Mouse (Mus musculus) forebrain, embryonic 11.5 days (tissue): ENCODE measurements around the gene Ifnlr1. TPM values are rescaled to one million over a fixed set of nuclear protein-coding genes. Genes with fewer than 3 reads are reported as not detected.

Experiments
- ATAC-seq: fragments of 200-750 bp; cut with Nextera tagmentation; replicated peaks from 2 replicates; pipeline ENCODE4 v1.8.0; 2017; ENCODE audit warnings: moderate TSS enrichment; ENCODE audit not compliant: low FRiP score
- DNase-seq: peaks from one replicate; pipeline ENCODE4 v3.0.0-alpha.2; 2017; ENCODE audit warnings: low spot score
- H3K27ac ChIP-seq: fragments of 300-500 bp; sonication (generic); 2 replicates; pipeline ENCODE4 v1.5.1; 2014; ENCODE audit warnings: low read depth, low read length
- H3K27me3 ChIP-seq: fragments of 300-500 bp; sonication (generic); 2 replicates; pipeline ENCODE4 v1.6.1; 2014; ENCODE audit warnings: mild to moderate bottlenecking, low read length, mixed read lengths; ENCODE audit not compliant: control insufficient read depth, insufficient read depth
- H3K36me3 ChIP-seq: fragments of 300-500 bp; sonication (generic); 2 replicates; pipeline ENCODE4 v1.6.1; 2014; ENCODE audit warnings: mild to moderate bottlenecking, low read length, moderate library complexity, mixed read lengths; ENCODE audit not compliant: control insufficient read depth, insufficient read depth
- H3K4me1 ChIP-seq: fragments of 300-500 bp; sonication (generic); replicated peaks from 2 replicates; pipeline ENCODE4 v1.6.1; 2014; ENCODE audit warnings: low read length, mixed read lengths; ENCODE audit not compliant: control insufficient read depth, insufficient read depth
- H3K4me2 ChIP-seq: fragments of 300-500 bp; sonication (generic); 2 replicates; pipeline ENCODE4 v1.6.1; 2014; ENCODE audit warnings: low read depth, mild to moderate bottlenecking, low read length, moderate library complexity, mixed read lengths; ENCODE audit not compliant: severe bottlenecking
- H3K4me3 ChIP-seq: fragments of 300-500 bp; sonication (generic); 2 replicates; pipeline ENCODE4 v1.5.1; 2014; ENCODE audit warnings: low read depth, low read length
- H3K9ac ChIP-seq: fragments of 300-500 bp; sonication (generic); 2 replicates; pipeline ENCODE4 v1.6.1; 2014; ENCODE audit warnings: low read length
- H3K9me3 ChIP-seq: fragments of 300-500 bp; sonication (generic); 2 replicates; pipeline ENCODE4 v1.6.1; 2016; ENCODE audit warnings: low read length, mixed read lengths; ENCODE audit not compliant: control insufficient read depth
- WGBS: fragments of 180-500 bp; shearing (Covaris S2); extraction: QIAGEN DNeasy Blood & Tissue Kit; methylation state at CpG from one replicate; pipeline ENCODE4 v1.1.7; 2014; 5-methylcytosine and 5-hydroxymethylcytosine counted together
- polyA plus RNA-seq: library from polyadenylated mRNA; unstranded; fragments of >200 nt; fragmentation: Nextera tagmentation; extraction: Ambion mirVana; gene quantifications from 2 replicates; pipeline ENCODE4 v1.2.1, GENCODE M21; 2014

Ifnlr1 gene
- polyA plus RNA-seq, 1 experiment from 2014 or later, result 0.59 TPM

DNA sequence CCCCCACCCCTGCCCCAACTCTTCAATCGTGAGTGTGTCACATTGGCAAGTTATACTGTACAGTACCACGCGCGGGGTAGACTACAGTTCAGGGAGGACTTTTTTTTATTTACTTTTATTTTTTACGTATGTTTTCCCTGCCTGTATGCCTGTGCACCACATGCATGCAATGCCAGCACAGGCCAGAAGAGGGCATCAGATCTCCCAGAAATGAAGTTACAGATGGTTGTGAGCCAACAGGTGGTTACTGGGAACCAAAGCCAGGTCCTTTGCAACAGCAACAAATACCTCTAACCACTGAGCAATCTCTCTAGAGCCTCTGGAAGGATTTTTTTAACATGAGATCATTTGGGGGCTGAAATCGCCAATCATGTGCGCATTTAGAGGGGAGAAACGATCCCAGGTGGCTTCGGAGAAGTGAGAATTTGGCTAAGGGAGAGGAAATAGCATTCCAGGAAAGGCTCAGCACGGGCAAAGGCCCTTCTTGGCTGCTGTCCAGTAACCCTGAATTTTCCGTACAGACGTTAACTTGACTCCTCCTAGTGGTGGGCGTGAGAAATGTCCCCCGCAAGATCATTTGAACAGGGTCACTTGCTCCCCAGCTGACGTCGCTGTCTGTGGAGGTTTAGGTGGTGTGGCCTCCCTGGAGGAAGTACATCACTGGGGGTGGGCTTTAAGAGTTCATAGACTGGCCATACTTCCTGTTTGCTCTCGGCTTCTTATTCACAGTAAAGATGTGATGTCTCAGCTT, 36.6 kb downstream of the Ifnlr1 start:
- 80% methylated on average over 17 of the region's 17 CpGs for WGBS
- peaks cover 4% of the 10 kb centered on the region; the same call in 1 of the 2 replicates for H3K4me1 ChIP-seq
- H3K36me3 ChIP-seq, result no peaks in the 10 kb centered on the region
- no peak overlapping the region for H3K9ac ChIP-seq
- no peak overlapping the region for H3K4me3 ChIP-seq
- no peaks in the 10 kb centered on the region for H3K9me3 ChIP-seq
- ATAC-seq, result no peak
- DNase-seq, result no peak
- no peak overlapping the region for H3K4me2 ChIP-seq
- H3K27ac ChIP-seq, result no peak overlapping the region
- H3K27me3 ChIP-seq, result no peaks in the 10 kb centered on the region

DNA sequence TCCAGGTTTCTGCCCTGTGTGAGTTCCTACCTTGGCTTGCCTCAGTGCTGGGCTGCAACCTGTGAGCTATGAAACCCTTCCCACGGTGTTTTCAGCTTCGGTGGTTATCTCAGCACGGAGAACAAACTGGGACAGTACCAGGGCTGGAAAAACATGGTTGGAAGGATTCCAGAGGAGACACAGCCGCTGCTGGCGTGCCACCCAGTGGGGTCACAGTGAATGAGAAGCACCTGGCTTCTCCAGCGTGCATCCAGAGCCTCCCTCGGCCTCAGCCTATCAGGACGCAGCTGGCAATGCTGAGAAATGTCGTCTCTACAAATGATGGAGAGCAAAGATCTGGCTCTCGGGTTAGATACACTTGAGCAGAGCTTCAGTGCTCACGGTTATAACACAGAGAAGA, 40.3 kb downstream of the Ifnlr1 start:
- 83% methylated on average over 11 of the region's 11 CpGs for WGBS
- Histone ChIP-seq H3K4me2 (no peak overlapping the region), H3K4me1 (peaks cover 4% of the 10 kb centered on the region; the same call in 1 of the 2 replicates), H3K27ac (no peak overlapping the region), H3K4me3 (no peak overlapping the region), H3K36me3 (no peaks in the 10 kb centered on the region), H3K9ac (no peak overlapping the region), H3K9me3 (no peaks in the 10 kb centered on the region), H3K27me3 (no peaks in the 10 kb centered on the region; the same call in 1 of the 2 replicates)
- no peak for ATAC-seq
- no peak for DNase-seq

DNA sequence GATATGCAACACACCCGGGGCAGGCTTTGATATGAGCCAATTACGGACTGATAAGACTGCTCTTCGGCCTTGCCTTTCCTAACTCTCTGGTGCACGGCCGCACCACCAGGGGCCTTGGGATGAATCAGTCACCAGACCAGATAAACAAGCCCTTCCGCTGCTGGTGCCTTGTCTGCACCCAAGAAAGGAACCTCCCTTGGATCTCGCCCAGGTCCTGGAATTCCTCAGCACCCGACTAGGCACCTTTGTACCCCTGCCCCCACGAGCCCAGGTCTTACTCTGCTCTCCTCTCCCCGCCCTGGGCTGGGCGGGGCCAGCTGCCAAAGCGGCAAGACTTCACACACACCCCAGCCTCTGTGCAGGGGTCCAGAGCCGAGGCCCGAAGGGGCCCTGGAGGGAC, 41.7 kb downstream of the Ifnlr1 start, which contains the start of gene Il22ra1:
TSS of gene Il22ra1 (plus strand) at position 356 of the 400 bp plus-strand sequence.
- Histone ChIP-seq H3K9me3 (no peaks in the 10 kb centered on the region), H3K27me3 (no peaks in the 10 kb centered on the region; the same call in 1 of the 2 replicates), H3K4me3 (no peak within 1 kb of the TSS), H3K4me2 (no peak within 1 kb of the TSS), H3K36me3 (no peaks in the 10 kb centered on the region), H3K9ac (no peak within 1 kb of the TSS), H3K4me1 (no peaks in the 10 kb centered on the region), H3K27ac (no peak within 1 kb of the TSS)
- 65% methylated on average over 14 of the region's 14 CpGs for WGBS
- no peak for DNase-seq
- ATAC-seq, result no peak

DNA sequence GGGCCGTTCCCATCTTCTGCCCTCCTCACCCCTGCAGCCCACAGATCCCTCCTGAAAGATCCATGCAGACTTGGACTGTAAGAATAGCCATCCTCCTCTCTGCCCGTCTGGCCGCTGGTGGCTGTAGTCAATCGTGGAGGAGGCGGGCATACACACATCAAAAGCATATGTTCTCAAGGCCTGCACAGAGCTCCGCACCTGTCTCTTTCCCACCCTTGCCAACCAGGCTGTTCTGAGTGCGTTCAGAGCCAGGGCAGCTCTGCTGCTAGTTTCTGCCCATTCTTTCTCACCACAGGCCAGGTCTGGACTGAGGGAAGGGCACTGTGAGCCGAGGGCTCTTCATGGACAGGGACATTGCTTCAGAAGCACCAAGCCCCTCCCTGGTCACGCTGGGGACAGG, 44.1 kb downstream of the Ifnlr1 start:
- Histone ChIP-seq H3K27me3 (no peaks in the 10 kb centered on the region; the same call in 1 of the 2 replicates), H3K36me3 (no peaks in the 10 kb centered on the region), H3K4me2 (no peak overlapping the region), H3K9ac (no peak overlapping the region), H3K27ac (no peak overlapping the region), H3K4me1 (no peaks in the 10 kb centered on the region), H3K9me3 (no peaks in the 10 kb centered on the region; the same call in 1 of the 2 replicates), H3K4me3 (no peak overlapping the region)
- no peak for ATAC-seq
- no peak for DNase-seq
- 86% methylated on average over 9 of the region's 9 CpGs for WGBS

DNA sequence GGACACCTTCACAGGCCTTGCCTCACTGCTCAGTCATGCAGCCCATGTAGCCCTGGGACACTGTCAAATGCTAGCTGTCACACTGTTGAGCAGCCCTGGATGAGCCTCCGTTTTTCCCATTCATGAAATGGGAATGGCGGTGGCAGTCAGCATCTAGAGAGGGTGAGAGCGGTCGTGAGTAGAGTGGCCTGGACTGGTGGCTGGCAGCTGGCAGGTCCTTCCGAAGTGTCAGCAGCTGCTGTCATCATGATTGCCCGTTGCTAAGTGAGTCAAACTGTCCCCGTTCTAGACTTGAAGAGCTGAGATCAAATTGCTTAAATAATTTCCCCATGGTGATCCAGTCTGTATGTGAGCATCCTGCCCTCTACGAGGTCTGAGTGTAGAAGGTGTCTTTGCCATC, 44.9 kb downstream of the Ifnlr1 start:
- Histone ChIP-seq H3K27ac (no peak overlapping the region), H3K4me1 (no peaks in the 10 kb centered on the region), H3K9me3 (no peaks in the 10 kb centered on the region; the same call in 1 of the 2 replicates), H3K4me2 (no peak overlapping the region), H3K9ac (no peak overlapping the region), H3K27me3 (no peaks in the 10 kb centered on the region; the same call in 1 of the 2 replicates), H3K36me3 (no peaks in the 10 kb centered on the region), H3K4me3 (no peak overlapping the region)
- 88% methylated on average over 8 of the region's 8 CpGs for WGBS
- DNase-seq, result no peak
- no peak for ATAC-seq

DNA sequence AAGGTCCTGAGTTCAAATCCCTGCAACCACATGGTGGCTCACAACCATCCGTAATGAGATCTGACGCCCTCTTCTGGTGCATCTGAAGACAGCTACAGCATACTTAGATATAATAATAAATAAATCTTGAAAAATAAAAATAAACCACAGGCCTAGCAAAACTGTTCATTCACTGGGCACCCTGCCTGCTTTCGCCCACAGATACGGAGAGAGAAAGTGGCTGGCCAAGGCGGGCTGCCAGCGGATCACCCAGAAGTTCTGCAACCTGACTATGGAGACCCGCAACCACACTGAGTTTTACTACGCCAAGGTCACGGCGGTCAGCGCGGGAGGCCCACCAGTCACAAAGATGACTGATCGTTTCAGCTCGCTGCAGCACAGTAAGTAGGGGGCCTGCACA, 47.8 kb downstream of the Ifnlr1 start:
- WGBS, result 98% methylated on average over 14 of the region's 14 CpGs
- Histone ChIP-seq H3K27ac (no peak overlapping the region), H3K36me3 (no peaks in the 10 kb centered on the region), H3K4me1 (no peaks in the 10 kb centered on the region), H3K4me3 (no peak overlapping the region), H3K27me3 (no peaks in the 10 kb centered on the region; the same call in 1 of the 2 replicates), H3K9ac (no peak overlapping the region), H3K9me3 (no peaks in the 10 kb centered on the region; the same call in 1 of the 2 replicates), H3K4me2 (no peak overlapping the region)
- ATAC-seq, result no peak
- no peak for DNase-seq

DNA sequence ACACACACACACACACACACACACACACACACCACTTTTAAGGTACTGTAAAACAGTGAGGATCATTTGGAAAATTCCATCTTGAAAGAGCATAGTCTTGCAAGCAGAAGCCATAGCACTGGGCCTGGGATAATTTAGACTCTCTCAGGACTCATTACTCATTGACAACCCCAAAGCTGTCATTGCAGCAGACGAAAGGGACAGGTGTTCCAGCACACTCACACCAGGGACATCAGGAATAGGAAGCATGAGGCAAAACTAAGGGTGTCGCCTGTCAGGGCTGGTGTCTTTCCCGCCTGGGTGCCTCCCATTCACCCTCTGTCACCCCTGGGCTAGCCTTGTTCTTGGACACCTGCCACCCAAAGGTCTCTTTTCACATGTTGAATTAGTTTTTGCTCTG, 50.8 kb downstream of the Ifnlr1 start:
- H3K4me1 ChIP-seq, result no peaks in the 10 kb centered on the region
- ATAC-seq, result no peak

DNA sequence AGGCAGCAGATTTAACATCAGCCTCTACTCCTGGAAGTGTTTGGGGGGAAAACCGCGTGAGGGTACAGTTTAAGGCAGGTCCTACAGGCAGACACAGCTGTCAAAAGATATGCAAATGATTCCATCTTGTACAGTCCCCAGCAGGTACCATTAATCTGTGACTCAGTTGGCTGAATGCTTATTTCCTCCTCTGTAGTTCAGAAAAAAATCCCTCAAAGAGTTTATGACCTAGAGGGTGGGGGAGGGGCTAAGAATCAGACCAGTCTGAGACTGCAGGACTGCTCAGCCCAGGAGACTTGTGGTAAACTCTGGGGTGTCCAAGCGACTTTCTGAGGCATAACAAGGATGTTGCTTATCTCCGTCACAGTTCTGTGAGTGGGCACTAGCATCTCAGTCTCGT, 52.1 kb downstream of the Ifnlr1 start:
- no peak for ATAC-seq
- no peaks in the 10 kb centered on the region; the same call in 1 of the 2 replicates for H3K9me3 ChIP-seq
- 73% methylated on average over 5 of the region's 5 CpGs for WGBS
- H3K4me1 ChIP-seq, result no peaks in the 10 kb centered on the region
- no peak overlapping the region for H3K9ac ChIP-seq
- no peaks in the 10 kb centered on the region for H3K27me3 ChIP-seq
- H3K27ac ChIP-seq, result no peak overlapping the region
- no peaks in the 10 kb centered on the region for H3K36me3 ChIP-seq
- H3K4me3 ChIP-seq, result no peak overlapping the region
- H3K4me2 ChIP-seq, result no peak overlapping the region
- DNase-seq, result no peak

More for the DNA sequence above, 50.8 kb downstream of the Ifnlr1 start:
- no peak overlapping the region for H3K27ac ChIP-seq
- WGBS, result 83% methylated on average over 3 of the region's 3 CpGs
- H3K27me3 ChIP-seq, result no peaks in the 10 kb centered on the region
- no peak overlapping the region for H3K9ac ChIP-seq
- H3K4me3 ChIP-seq, result no peak overlapping the region
- no peaks in the 10 kb centered on the region for H3K36me3 ChIP-seq
- no peaks in the 10 kb centered on the region; the same call in 1 of the 2 replicates for H3K9me3 ChIP-seq
- no peak overlapping the region for H3K4me2 ChIP-seq
- DNase-seq, result no peak

DNA sequence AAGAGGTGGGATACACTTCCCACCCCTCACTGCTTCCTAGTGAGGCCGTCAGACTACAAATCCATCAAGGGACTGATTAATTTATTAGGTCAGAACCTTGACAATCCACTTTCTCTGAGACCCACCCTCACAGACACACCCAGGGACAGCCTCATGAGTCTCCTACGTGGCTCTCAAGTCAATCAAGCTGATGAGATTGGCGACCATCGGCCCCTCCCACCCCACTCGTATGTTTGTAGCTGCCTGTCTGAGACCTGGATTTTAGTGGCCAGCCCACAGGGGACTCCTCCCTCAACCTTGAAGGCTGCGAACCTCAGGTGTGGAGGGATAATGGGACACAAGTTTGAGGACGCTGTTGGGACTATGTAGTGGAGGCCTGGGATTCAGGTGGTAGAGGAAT, 53.1 kb downstream of the Ifnlr1 start:
- no peaks in the 10 kb centered on the region for H3K36me3 ChIP-seq
- no peak overlapping the region for H3K4me3 ChIP-seq
- DNase-seq, result no peak
- no peak overlapping the region for H3K9ac ChIP-seq
- no peak overlapping the region for H3K27ac ChIP-seq
- H3K4me1 ChIP-seq, result no peaks in the 10 kb centered on the region
- 79% methylated on average over 7 of the region's 7 CpGs for WGBS
- H3K27me3 ChIP-seq, result no peaks in the 10 kb centered on the region
- no peak overlapping the region for H3K4me2 ChIP-seq
- ATAC-seq, result no peak
- H3K9me3 ChIP-seq, result no peaks in the 10 kb centered on the region; the same call in 1 of the 2 replicates
